Mouse (Mus musculus) lung, embryonic 16.5 days (tissue): ENCODE data around the gene Psmd5. TPM values are rescaled to one million over a fixed set of nuclear protein-coding genes. Genes with fewer than 3 reads are reported as not detected.
"Not testable (repeated sequence)": the region's sequence is repeated elsewhere in the genome, so short reads cannot be mapped to it uniquely, and the experiment has no call there.

ENCODE experiments used
- ATAC-seq: fragments of 200-750 bp; cut with Nextera tagmentation; 2 replicates; pipeline ENCODE4 v1.8.0; 2017; ENCODE audit warnings: low read depth, mild to moderate bottlenecking, moderate library complexity
- H3K27ac ChIP-seq: fragments of 300-500 bp; sonication (generic); 2 replicates; pipeline ENCODE4 v1.5.1; 2014; ENCODE audit warnings: mild to moderate bottlenecking, control low read depth, low read length
- H3K27me3 ChIP-seq: fragments of 300-500 bp; sonication (generic); 2 replicates; pipeline ENCODE4 v1.6.1; 2014; ENCODE audit warnings: low read depth, low read length, mixed read lengths; ENCODE audit not compliant: control insufficient read depth, insufficient read depth
- H3K36me3 ChIP-seq: fragments of 300-500 bp; sonication (generic); 2 replicates; pipeline ENCODE4 v1.6.1; 2014; ENCODE audit warnings: low read length; ENCODE audit not compliant: control insufficient read depth, insufficient read depth
- H3K4me1 ChIP-seq: fragments of 300-500 bp; sonication (generic); replicated peaks from 2 replicates; pipeline ENCODE4 v1.6.1; 2014; ENCODE audit warnings: low read length, mixed read lengths; ENCODE audit not compliant: control insufficient read depth, insufficient read depth
- H3K4me2 ChIP-seq: fragments of 300-500 bp; sonication (generic); 2 replicates; pipeline ENCODE4 v1.6.1; 2014; ENCODE audit warnings: low read depth, low read length, control low read depth
- H3K4me3 ChIP-seq: fragments of 300-500 bp; sonication (generic); 2 replicates; pipeline ENCODE4 v1.5.1; 2014; ENCODE audit warnings: mild to moderate bottlenecking, low read length, control low read depth
- H3K9ac ChIP-seq: fragments of 300-500 bp; sonication (generic); 2 replicates; pipeline ENCODE4 v1.6.1; 2014; ENCODE audit warnings: low read length, control low read depth
- H3K9me3 ChIP-seq: fragments of 300-500 bp; sonication (generic); 2 replicates; pipeline ENCODE4 v1.6.1; 2016; ENCODE audit warnings: low read length; ENCODE audit not compliant: control insufficient read depth
- WGBS: fragments of 180-500 bp; shearing (Covaris S2); extraction: QIAGEN DNeasy Blood & Tissue Kit; methylation state at CpG from one replicate; pipeline ENCODE4 v1.1.7; 2014; 5-methylcytosine and 5-hydroxymethylcytosine counted together
- polyA plus RNA-seq: library from polyadenylated mRNA; unstranded; fragments of >200 nt; fragmentation: Nextera tagmentation; extraction: Ambion mirVana; gene quantifications from 2 replicates; pipeline ENCODE4 v1.2.1, GENCODE M21; 2015

Gene Psmd5
- polyA plus RNA-seq, 1 experiment from 2014 or later: 104 TPM

DNA sequence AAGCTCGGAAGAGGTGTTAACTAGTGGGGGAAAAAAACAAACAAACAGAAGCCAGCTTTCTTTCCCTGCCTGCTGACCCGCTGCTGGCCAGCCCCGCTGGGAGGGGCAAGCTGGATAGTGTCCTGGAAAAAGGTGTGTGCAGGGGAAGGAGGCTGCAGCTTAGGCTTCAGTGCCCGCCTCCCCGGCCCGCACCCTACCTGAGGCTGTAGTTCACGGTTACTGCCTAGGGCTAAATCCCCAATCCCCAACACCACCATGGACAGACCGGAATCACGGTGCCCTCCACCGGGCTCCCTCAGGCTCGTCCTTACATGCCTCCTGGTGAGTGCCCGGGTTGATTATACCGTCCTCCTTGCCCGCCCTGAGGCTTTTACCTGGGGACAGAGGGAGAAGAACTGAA, 497 bp downstream of the Psmd5 start, which contains the start of gene Cutal:
Cutal (plus strand) TSS at position 126 of the 400 bp plus-strand sequence.
- Histone ChIP-seq H3K9me3 (no peaks in the 10 kb centered on the region), H3K36me3 (no peaks in the 10 kb centered on the region), H3K9ac (peak within 1 kb of the TSS; percentile 60), H3K27me3 (peaks cover 11% of the 10 kb centered on the region), H3K27ac (no peak within 1 kb of the TSS), H3K4me3 (peak within 1 kb of the TSS; percentile 38), H3K4me1 (peaks cover 17% of the 10 kb centered on the region), H3K4me2 (peak within 1 kb of the TSS; percentile 59)
- ATAC-seq: no peak
- WGBS: 2% methylated on average over 14 of the region's 14 CpGs

GRCm38 (mm10) chr2:34870520-34871474, 4.0 kb downstream of the Psmd5 start:
- H3K4me3 ChIP-seq: peak overlapping the region; percentile 89
- H3K27ac ChIP-seq: peak overlapping the region; percentile 94
- ATAC-seq: peak; percentile 97
- peaks cover 19% of the 10 kb centered on the region for H3K4me1 ChIP-seq
- H3K9ac ChIP-seq: peak overlapping the region; percentile 93
- H3K4me2 ChIP-seq: peak overlapping the region; percentile 68
- no peaks in the 10 kb centered on the region for H3K36me3 ChIP-seq
- no peaks in the 10 kb centered on the region for H3K9me3 ChIP-seq
- under 1% methylated on average over 67 of the region's 67 CpGs for WGBS
- peaks cover 11% of the 10 kb centered on the region for H3K27me3 ChIP-seq

GRCm38 (mm10) chr2:34869680-34870079, 5.1 kb downstream of the Psmd5 start:
- ATAC-seq: no peak
- Histone ChIP-seq H3K9ac (peak overlapping the region; percentile 58), H3K9me3 (no peaks in the 10 kb centered on the region), H3K4me2 (peak overlapping the region; percentile 55), H3K27ac (no peak overlapping the region), H3K27me3 (peaks cover 6% of the 10 kb centered on the region), H3K4me1 (peaks cover 17% of the 10 kb centered on the region), H3K4me3 (peak overlapping the region; percentile 38), H3K36me3 (peaks cover 6% of the 10 kb centered on the region)
- 33% methylated on average over 5 of the region's 5 CpGs for WGBS

GRCm38 (mm10) chr2:34857728-34858127, 17.0 kb downstream of the Psmd5 start:
- H3K36me3 ChIP-seq: peaks cover 54% of the 10 kb centered on the region
- no peaks in the 10 kb centered on the region for H3K27me3 ChIP-seq
- no peaks in the 10 kb centered on the region for H3K9me3 ChIP-seq
- ATAC-seq: no peak
- WGBS: 88% methylated on average over 8 of the region's 8 CpGs
- no peak overlapping the region for H3K4me3 ChIP-seq
- no peak overlapping the region for H3K4me2 ChIP-seq
- H3K4me1 ChIP-seq: no peaks in the 10 kb centered on the region
- no peak overlapping the region for H3K27ac ChIP-seq
- H3K9ac ChIP-seq: no peak overlapping the region

DNA sequence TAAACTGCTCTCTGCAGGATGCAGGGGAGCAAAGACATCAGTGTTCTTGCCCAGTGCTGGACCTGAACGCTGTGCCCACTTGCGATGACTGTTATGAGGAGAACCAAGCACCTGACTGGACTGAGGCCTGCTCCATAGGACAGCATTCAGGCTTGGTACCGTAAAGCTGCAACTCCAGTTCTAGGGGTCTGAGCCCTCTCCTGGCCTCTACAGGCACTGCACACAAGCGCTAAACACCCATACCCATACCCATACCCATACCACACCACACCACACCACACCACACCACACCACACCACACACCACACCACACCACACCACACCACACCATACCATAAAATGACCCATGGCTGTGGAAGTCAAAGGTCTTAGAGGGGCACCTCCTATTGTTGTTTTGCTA, 19.5 kb downstream of the Psmd5 start:
- no peak overlapping the region for H3K27ac ChIP-seq
- no peak for ATAC-seq
- no peak overlapping the region for H3K4me2 ChIP-seq
- no peak overlapping the region for H3K4me3 ChIP-seq
- H3K9me3 ChIP-seq: no peaks in the 10 kb centered on the region
- 86% methylated on average over 4 of the region's 4 CpGs for WGBS
- no peaks in the 10 kb centered on the region for H3K4me1 ChIP-seq
- H3K27me3 ChIP-seq: no peaks in the 10 kb centered on the region
- H3K9ac ChIP-seq: no peak overlapping the region
- H3K36me3 ChIP-seq: peaks cover 62% of the 10 kb centered on the region

GRCm38 (mm10) chr2:34847702-34848101, 27.1 kb downstream of the Psmd5 start:
- H3K9ac ChIP-seq: no peak overlapping the region
- 88% methylated on average over 1 of the region's 1 CpGs for WGBS
- no peak for ATAC-seq
- H3K4me1 ChIP-seq: no peaks in the 10 kb centered on the region
- no peak overlapping the region for H3K4me3 ChIP-seq
- no peak overlapping the region for H3K4me2 ChIP-seq
- H3K36me3 ChIP-seq: peaks cover 16% of the 10 kb centered on the region
- no peak overlapping the region for H3K27ac ChIP-seq
- no peaks in the 10 kb centered on the region for H3K9me3 ChIP-seq
- no peaks in the 10 kb centered on the region for H3K27me3 ChIP-seq

DNA sequence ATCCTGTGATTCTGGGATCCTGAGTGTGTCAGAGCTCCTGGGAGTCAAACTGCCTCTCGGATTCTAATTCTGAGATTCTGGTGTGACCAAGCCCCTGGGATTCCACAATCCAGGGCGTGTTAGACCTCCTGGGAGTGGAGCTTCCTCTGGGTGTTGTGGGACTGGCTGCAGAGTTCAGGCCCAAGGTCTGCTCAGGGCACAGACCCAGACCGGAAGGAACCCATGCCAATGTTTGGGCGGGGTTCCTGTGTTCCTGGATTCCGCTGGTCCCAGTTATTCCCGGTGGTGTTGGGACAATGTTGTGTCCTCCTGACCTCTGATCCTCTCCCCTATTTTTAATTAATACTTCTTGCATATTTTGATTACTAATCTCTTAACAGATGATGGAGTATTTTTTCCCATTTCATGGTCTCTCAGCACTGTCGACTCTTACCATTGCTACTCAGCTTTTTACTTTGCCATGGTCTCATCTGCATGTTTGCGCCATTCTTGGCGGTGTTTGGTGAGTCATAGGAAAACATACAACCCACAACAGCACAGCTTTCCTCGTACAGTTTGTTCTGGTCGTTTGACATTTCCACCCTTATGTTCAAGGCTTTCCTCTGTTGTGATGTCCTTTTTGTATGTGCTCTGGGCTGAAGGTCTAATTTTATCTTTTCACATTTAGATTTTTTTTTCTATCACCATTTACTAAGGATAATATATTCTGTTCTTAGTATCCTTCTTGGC, 31.4 kb downstream of the Psmd5 start:
- no peak for ATAC-seq
- 72% methylated on average over 11 of the region's 11 CpGs for WGBS

DNA sequence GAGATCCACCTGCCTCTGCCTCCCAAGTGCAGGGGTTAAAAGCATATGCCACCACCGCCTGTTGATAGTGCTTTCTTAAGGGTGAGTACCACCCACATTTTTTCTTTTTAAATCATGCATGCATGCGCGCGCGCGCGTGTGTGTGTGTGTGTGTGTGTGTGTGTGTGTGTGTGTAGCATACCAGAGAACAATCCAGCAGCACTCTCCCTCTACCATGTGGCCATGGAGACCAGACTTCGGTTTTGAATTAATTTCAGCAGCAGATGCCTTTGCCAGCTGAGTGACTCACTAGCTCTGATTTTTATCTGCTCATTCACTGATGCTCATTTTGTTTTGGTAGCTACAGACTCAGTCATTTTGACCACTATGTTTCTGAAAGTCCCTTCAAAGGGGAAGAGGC, 33.1 kb downstream of the Psmd5 start:
- Histone ChIP-seq H3K36me3 (no peaks in the 10 kb centered on the region), H3K9me3 (no peaks in the 10 kb centered on the region)
- no peak for ATAC-seq

More for the DNA sequence above, 31.4 kb downstream of the Psmd5 start:
- no peak overlapping the region for H3K27ac ChIP-seq
- no peaks in the 10 kb centered on the region for H3K9me3 ChIP-seq
- H3K4me3 ChIP-seq: no peak overlapping the region
- no peaks in the 10 kb centered on the region for H3K27me3 ChIP-seq
- H3K36me3 ChIP-seq: no peaks in the 10 kb centered on the region
- no peaks in the 10 kb centered on the region for H3K4me1 ChIP-seq
- no peak overlapping the region for H3K4me2 ChIP-seq
- no peak overlapping the region for H3K9ac ChIP-seq

GRCm38 (mm10) chr2:34840143-34840542, 34.6 kb downstream of the Psmd5 start:
- H3K27ac ChIP-seq, H3K4me2 ChIP-seq, H3K9me3 ChIP-seq, H3K36me3 ChIP-seq, H3K4me3 ChIP-seq, H3K4me1 ChIP-seq, ATAC-seq, H3K27me3 ChIP-seq, H3K9ac ChIP-seq: not testable (repeated sequence)
- WGBS: 71% methylated on average over 5 of the region's 5 CpGs

More for the DNA sequence above, 33.1 kb downstream of the Psmd5 start:
- no peaks in the 10 kb centered on the region for H3K27me3 ChIP-seq
- no peak overlapping the region for H3K4me2 ChIP-seq
- H3K4me1 ChIP-seq: no peaks in the 10 kb centered on the region
- WGBS: 88% methylated on average over 8 of the region's 8 CpGs
- H3K27ac ChIP-seq: no peak overlapping the region
- H3K4me3 ChIP-seq: no peak overlapping the region
- H3K9ac ChIP-seq: no peak overlapping the region
